Mouse (Mus musculus): ENCODE measurements at regions not wholly inside any gene's neighbourhood (a gene's known extent, or its start where the extent isn't known, plus 50 kb on each side); places are given as distances from the start of the nearest gene placed in this dataset.

DNA sequence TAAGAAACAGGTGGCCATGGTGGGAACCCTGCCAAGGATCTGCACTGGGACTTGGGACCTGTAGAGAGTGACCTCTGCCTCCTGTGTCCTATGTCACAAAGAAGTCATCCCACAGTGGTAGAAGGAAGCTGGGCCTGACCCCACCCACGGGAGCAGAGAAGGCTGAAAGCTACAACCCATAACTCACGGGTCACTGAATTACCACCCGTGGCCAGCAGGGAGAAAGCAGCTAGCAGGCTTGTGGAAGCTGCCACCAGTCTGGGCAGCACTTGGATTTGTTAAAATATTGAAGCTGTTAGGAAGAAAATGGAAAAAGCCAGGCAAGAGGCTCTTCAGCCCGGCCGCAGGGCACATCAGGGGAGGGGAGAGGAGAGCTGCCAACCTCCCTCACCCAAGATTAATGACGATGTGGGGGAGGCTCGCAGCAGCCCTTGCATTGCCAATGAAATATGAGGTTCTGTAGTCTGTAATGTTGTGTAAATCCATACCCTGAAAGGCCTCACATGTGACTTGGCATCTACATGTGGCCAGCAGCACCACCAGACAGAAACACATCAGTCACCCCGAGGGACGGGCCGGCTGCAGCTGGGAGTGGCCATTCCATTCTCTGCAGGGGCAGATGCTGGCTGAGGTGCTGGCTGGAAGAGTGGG lies 94.5 kb downstream of the Olfm1 start:
- in situ Hi-C loops (cut with MboI; ENCODE audit: low pct_unique_long_range_greater_than_20kb in 1 of 2, low sequenced_read_pairs in 2 of 2, unreplicated experiment in 1 of 2) = no loop called here

- in situ Hi-C loops (cut with MboI; ENCODE audit: low pct_unique_long_range_greater_than_20kb in 1 of 2, low sequenced_read_pairs in 2 of 2, unreplicated experiment in 1 of 2) = no loop called here
These were observed 96.5 kb downstream of the Olfm1 start for GRCm38 (mm10) chr2:28289339-28289738.

- in situ Hi-C loops (cut with MboI; ENCODE audit: low pct_unique_long_range_greater_than_20kb in 1 of 2, low sequenced_read_pairs in 2 of 2, unreplicated experiment in 1 of 2) = no loop called here
These were observed 97.2 kb downstream of the Olfm1 start for GRCm38 (mm10) chr2:28289860-28290471.

- in situ Hi-C loops (cut with MboI; ENCODE audit: low pct_unique_long_range_greater_than_20kb in 1 of 2, low sequenced_read_pairs in 2 of 2, unreplicated experiment in 1 of 2) = no loop called here
These were observed 101.7 kb downstream of the Olfm1 start for GRCm38 (mm10) chr2:28294509-28294908.

GRCm38 (mm10) chr2:28296183-28296582 lies 103.4 kb downstream of the Olfm1 start:
- in situ Hi-C loops (cut with MboI; ENCODE audit: low pct_unique_long_range_greater_than_20kb in 1 of 2, low sequenced_read_pairs in 2 of 2, unreplicated experiment in 1 of 2) = no loop called here

- in situ Hi-C loops (cut with MboI; ENCODE audit: low pct_unique_long_range_greater_than_20kb in 1 of 2, low sequenced_read_pairs in 2 of 2, unreplicated experiment in 1 of 2) = no loop called here
These were observed 105.9 kb downstream of the Olfm1 start for GRCm38 (mm10) chr2:28298738-28299137.

GRCm38 (mm10) chr2:28299346-28299745 lies 106.6 kb downstream of the Olfm1 start:
- in situ Hi-C loops (cut with MboI; ENCODE audit: low pct_unique_long_range_greater_than_20kb in 1 of 2, low sequenced_read_pairs in 2 of 2, unreplicated experiment in 1 of 2) = no loop called here

- in situ Hi-C loops (cut with MboI; ENCODE audit: low pct_unique_long_range_greater_than_20kb in 1 of 2, low sequenced_read_pairs in 2 of 2, unreplicated experiment in 1 of 2) = loop anchor here in 1 of 2 experiments (10.0 kb wide), 1 partner anchor 97 kb away; no protein-coding TSS in a partner anchor
These were observed 108.5 kb downstream of the Olfm1 start for GRCm38 (mm10) chr2:28301313-28301712.

DNA sequence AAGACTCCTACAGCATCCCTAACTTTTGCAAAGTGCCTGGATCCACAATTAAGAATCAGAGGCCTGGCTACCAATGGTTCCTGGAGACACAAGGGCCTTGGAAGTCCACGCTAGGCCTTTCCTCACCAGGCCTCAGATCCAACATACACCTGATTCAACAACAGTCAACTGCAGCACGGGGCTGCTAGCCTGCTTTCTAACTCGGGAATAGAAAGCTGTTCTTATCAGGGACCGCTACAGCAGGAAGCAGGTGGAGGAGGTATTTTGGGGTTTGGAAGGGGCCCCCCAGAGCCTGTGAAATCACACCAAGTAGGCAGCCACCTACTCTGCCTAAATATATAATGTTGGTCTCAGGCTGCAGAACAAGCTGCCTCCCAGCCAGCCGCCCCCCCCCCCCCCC lies 111.1 kb downstream of the Olfm1 start:
- in situ Hi-C loops (cut with MboI; ENCODE audit: low pct_unique_long_range_greater_than_20kb in 1 of 2, low sequenced_read_pairs in 2 of 2, unreplicated experiment in 1 of 2) = loop anchor here in 1 of 2 experiments (10.0 kb wide), 1 partner anchor 99 kb away; no protein-coding TSS in a partner anchor

- in situ Hi-C loops (cut with MboI; ENCODE audit: low pct_unique_long_range_greater_than_20kb in 1 of 2, low sequenced_read_pairs in 2 of 2, unreplicated experiment in 1 of 2) = loop anchor here in 1 of 2 experiments (10.0 kb wide), 1 partner anchor 100 kb away; no protein-coding TSS in a partner anchor
These were observed 111.9 kb downstream of the Olfm1 start for GRCm38 (mm10) chr2:28304712-28305111.

- in situ Hi-C loops (cut with MboI; ENCODE audit: low pct_unique_long_range_greater_than_20kb in 1 of 2, low sequenced_read_pairs in 2 of 2, unreplicated experiment in 1 of 2) = loop anchor here in 1 of 2 experiments (10.0 kb wide), 1 partner anchor 104 kb away; no protein-coding TSS in a partner anchor
These were observed 116.3 kb downstream of the Olfm1 start for GRCm38 (mm10) chr2:28309122-28309521.

DNA sequence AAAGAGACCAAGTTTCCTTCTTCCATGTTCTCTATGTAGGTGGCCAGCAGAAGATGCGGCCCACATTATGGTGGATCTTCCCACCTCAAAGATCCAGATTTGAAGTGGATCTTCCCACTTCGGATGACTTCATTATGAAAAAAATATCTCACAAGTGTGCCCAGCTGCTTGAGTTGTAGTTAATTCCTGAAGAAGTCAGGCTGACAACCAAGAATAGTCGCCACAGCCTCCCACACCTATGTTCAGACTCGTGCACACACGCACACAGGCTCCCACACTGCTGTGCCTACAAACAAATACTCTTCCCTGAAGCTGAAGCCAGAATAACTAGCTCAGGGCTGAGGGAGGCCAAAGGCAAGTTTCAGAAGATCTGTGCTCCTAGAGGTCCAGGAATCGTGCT lies 119.4 kb downstream of the Olfm1 start:
- in situ Hi-C loops (cut with MboI; ENCODE audit: low pct_unique_long_range_greater_than_20kb in 1 of 2, low sequenced_read_pairs in 2 of 2, unreplicated experiment in 1 of 2) = no loop called here

DNA sequence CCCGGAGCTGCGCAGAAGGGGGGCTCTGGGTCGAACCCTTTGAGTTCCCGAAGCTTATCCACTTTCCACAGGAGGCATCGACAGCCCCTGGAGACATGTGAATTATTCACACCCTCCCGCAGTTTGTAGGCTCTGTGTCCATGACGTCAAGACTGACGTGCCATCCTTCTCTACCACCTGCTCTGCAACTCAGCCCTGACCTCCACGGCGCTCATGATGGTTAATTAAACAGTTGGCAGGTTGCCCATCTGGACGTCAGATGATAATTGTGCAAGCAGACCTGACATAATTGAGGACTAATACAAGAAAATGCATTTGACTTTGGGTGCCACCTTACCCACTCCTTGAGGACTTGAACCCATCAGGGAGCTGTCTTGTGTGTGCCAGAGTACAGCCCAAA lies 121.1 kb upstream of the Ppp1r26 start:
- in situ Hi-C loops (cut with MboI; ENCODE audit: low pct_unique_long_range_greater_than_20kb in 1 of 2, low sequenced_read_pairs in 2 of 2, unreplicated experiment in 1 of 2) = no loop called here

DNA sequence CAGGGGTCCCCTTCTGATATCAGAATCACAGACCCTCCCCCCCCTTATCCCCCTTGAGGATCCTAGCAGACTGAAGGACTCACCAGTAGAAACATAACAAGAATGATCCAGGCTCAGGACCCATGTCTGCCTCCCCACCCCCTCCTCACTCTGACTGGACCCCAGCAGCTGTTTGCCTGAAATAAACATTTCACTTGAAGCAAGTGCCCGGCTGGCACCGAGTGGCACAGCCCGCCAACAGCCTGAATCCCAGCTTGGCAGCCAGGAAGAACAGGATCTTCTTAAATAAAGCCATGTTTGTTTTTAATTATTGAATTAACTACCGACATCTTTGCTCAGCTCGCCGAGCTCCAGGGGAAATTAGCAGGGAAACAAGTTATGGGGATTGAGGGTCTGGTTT lies 120.5 kb upstream of the Ppp1r26 start:
- in situ Hi-C loops (cut with MboI; ENCODE audit: low pct_unique_long_range_greater_than_20kb in 1 of 2, low sequenced_read_pairs in 2 of 2, unreplicated experiment in 1 of 2) = no loop called here

DNA sequence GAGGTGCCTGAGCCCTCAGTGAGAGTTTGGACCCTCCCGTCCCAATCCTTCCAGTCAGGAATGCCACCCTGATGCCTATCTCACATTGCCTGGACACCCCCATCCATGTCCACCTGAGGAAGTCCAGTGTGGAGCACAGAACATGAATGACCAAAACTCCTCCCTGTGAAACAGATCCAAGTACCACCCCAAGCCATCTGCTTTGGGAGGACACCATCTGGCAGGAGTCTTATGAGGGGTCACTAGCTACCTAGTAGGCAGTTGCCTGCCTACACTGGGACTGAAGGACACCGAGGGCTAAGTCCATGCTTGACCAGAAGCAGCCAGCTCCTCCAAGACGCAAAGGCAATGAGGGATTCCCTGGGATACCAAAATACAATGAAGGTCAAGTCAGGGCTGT lies 119.9 kb upstream of the Ppp1r26 start:
- in situ Hi-C loops (cut with MboI; ENCODE audit: low pct_unique_long_range_greater_than_20kb in 1 of 2, low sequenced_read_pairs in 2 of 2, unreplicated experiment in 1 of 2) = no loop called here

GRCm38 (mm10) chr2:28329130-28329529 lies 117.5 kb upstream of the Ppp1r26 start:
- in situ Hi-C loops (cut with MboI; ENCODE audit: low pct_unique_long_range_greater_than_20kb in 1 of 2, low sequenced_read_pairs in 2 of 2, unreplicated experiment in 1 of 2) = no loop called here

DNA sequence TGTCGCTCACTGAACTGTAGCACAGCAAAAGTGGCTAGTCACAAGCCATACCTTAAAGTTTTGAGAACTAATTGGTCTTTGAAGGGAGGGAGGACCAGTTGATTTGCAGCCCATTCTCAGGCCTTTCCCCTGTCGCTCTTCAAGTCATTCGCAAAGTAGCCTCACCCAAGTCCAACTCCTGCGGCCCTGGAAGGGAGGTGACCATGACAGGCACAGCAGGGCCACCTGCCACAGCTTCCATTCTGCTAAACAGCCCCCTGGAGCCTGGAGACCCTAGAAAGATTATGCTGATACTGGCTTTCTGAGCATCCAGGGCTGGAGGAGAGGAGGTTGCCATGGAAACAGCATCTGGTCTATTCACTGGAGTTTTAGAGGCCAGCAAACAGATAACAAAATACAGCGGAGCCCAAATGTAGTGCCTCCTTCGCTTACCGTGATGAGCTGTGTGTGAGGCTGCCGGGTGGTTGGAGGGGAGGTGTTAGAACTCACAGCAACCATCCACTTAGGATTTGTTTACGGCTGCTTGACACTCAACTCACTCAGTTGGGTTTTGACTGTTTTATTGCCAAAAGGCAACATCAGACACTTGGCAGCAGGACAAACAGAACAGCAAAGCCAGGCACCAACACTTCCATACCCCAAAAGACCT lies 111.3 kb upstream of the Ppp1r26 start:
- in situ Hi-C loops (cut with MboI; ENCODE audit: low pct_unique_long_range_greater_than_20kb in 1 of 2, low sequenced_read_pairs in 2 of 2, unreplicated experiment in 1 of 2) = no loop called here

DNA sequence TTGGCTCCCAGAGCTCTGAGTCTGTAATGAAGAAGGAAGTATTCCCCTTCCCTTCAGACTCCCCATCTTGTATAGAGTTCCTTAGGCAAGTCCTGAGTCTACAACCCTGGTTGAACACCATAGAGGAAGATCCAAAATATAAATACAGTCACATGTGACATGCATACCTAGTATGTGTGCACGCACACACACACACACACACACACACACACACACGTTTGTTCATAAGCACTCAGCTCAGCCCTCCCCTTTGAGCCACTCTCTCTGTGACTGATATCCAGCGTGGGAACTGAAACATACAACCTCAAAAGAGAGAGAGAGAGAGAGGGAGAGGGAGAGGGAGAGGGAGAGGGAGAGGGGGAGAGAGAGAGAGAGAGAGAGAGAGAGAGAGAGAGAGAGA lies 110.8 kb upstream of the Ppp1r26 start:
- in situ Hi-C loops (cut with MboI; ENCODE audit: low pct_unique_long_range_greater_than_20kb in 1 of 2, low sequenced_read_pairs in 2 of 2, unreplicated experiment in 1 of 2) = no loop called here

Data from mouse embryonic stem cell (cell line).